Mouse (Mus musculus): ENCODE data around the gene Il12b. TPM values are rescaled to one million over a fixed set of nuclear protein-coding genes. Genes with fewer than 3 reads are reported as not detected.
"Not testable (repeated sequence)": the region's sequence is repeated elsewhere in the genome, so short reads cannot be mapped to it uniquely, and the experiment has no call there.

The Il12b gene
- total RNA-seq, 2 experiments from 2014 or later: not detected

GRCm38 (mm10) chr11:44410413-44410812, 10.6 kb downstream of the Il12b start:
- no peak for DNase-seq (ENCODE audit: low spot score in 2 of 2)

GRCm38 (mm10) chr11:44412276-44412675, 12.4 kb downstream of the Il12b start:
- no peak for DNase-seq (ENCODE audit: low spot score in 2 of 2)

GRCm38 (mm10) chr11:44413371-44413770, 13.5 kb downstream of the Il12b start:
- no peak for DNase-seq (ENCODE audit: low spot score in 2 of 2)

- DNase-seq (ENCODE audit: low spot score in 2 of 2): no peak
Measured at GRCm38 (mm10) chr11:44414605-44415004, 14.7 kb downstream of the Il12b start.

GRCm38 (mm10) chr11:44417403-44417802, 17.5 kb downstream of the Il12b start:
- DNase-seq (ENCODE audit: low spot score in 2 of 2): no peak

GRCm38 (mm10) chr11:44422337-44423111, 22.7 kb downstream of the Il12b start:
- DNase-seq (ENCODE audit: low spot score in 2 of 2): no peak

- DNase-seq (ENCODE audit: low spot score in 2 of 2): no peak
Measured at GRCm38 (mm10) chr11:44423261-44423660, 23.4 kb downstream of the Il12b start.

- DNase-seq (ENCODE audit: low spot score in 2 of 2): no peak
Measured at GRCm38 (mm10) chr11:44423955-44424354, 24.1 kb downstream of the Il12b start.

GRCm38 (mm10) chr11:44425006-44425405, 25.1 kb downstream of the Il12b start:
- DNase-seq (ENCODE audit: low spot score in 2 of 2): no peak

GRCm38 (mm10) chr11:44425626-44426025, 25.8 kb downstream of the Il12b start:
- no peak for DNase-seq (ENCODE audit: low spot score in 2 of 2)

- DNase-seq (ENCODE audit: low spot score in 2 of 2): no peak
Measured at GRCm38 (mm10) chr11:44427951-44428350, 28.1 kb downstream of the Il12b start.

- no peak for DNase-seq (ENCODE audit: low spot score in 2 of 2)
Measured at GRCm38 (mm10) chr11:44430036-44430435, 30.2 kb downstream of the Il12b start.

GRCm38 (mm10) chr11:44437786-44438185, 37.9 kb downstream of the Il12b start:
- no peak for DNase-seq (ENCODE audit: low spot score in 2 of 2)

GRCm38 (mm10) chr11:44451046-44451445, 51.2 kb downstream of the Il12b start:
- DNase-seq (ENCODE audit: low spot score in 2 of 2): no peak

GRCm38 (mm10) chr11:44452016-44452415, 52.2 kb downstream of the Il12b start:
- DNase-seq (ENCODE audit: low spot score in 2 of 2): not testable (repeated sequence)

GRCm38 (mm10) chr11:44453423-44453822, 53.6 kb downstream of the Il12b start:
- peak; percentile 58 to 66 for DNase-seq (ENCODE audit: low spot score in 2 of 2)

- no peak for DNase-seq (ENCODE audit: low spot score in 2 of 2)
Measured at GRCm38 (mm10) chr11:44461493-44461892, 61.6 kb downstream of the Il12b start.

Other genes starting within 250 kb of the Il12b start
- 10 to 100 TPM; 39.8 to 40.2 TPM for gene Ublcp1, start 70.4 kb downstream of the Il12b start, total RNA-seq (2021)
- gene Rnf145, start 118.9 kb downstream of the Il12b start, total RNA-seq (2021): 100 to 1,000 TPM in 1 of 2 experiments, 10 to 100 TPM in 1; 91.6 to 119 TPM
- gene Ebf1, start 217.3 kb downstream of the Il12b start, total RNA-seq (2021): 1 to 10 TPM; 3.7 to 5.2 TPM

Data from layer of hippocampus, postnatal 10 days (tissue).